In the genomic region with DNA sequence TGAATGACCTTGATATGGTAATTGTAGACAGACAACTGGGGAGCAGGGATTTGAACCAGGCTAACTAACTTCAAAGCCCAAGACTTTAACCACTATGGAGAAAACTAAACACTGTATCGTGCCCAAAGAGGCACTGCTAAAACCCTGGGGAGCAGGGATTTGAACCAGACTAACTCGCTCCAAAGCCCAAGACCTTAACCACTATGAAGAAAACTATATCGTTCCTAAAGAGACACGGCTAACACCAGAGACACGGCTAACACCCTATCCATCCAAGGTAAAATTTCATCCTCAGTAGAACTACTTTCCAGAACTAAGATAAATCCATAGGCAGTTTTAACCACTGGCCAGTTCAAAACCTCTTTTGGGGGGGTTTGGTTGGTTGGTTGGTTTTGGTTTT, we compare ENCODE assay signal across 8 mouse cellular contexts. TPM values are rescaled to one million over a fixed set of nuclear protein-coding genes. Genes with fewer than 3 reads are reported as not detected.
DNase-seq lines count a peak whose midpoint lies in the region; ATAC-seq and TF ChIP-seq lines count a peak whose summit lies in the region.

No protein-coding gene starts in this region.

- ATAC-seq in forebrain, embryonic 11.5 days (replicated peaks; ENCODE audit: low FRiP score), result no peak
- ATAC-seq in neural tube, embryonic 12.5 days (ENCODE audit: low FRiP score, low read depth), result no peak

- H3K27ac ChIP-seq in left cerebral cortex, adult 2 months, result no peak overlapping the region; the same call in 1 of the 2 replicates
- H3K27ac ChIP-seq in forebrain, embryonic 11.5 days (ENCODE audit: low read depth, low read length), result no peak overlapping the region
- H3K27ac ChIP-seq in limb, embryonic 10.5 days, result no peak overlapping the region
- H3K27ac ChIP-seq in neural tube, embryonic 12.5 days, result no peak overlapping the region

- no peaks in the 10 kb centered on the region for H3K9me3 ChIP-seq in forebrain, embryonic 11.5 days (ENCODE audit: control insufficient read depth, low read length)
- H3K9me3 ChIP-seq in limb, embryonic 10.5 days (replicated peaks), result no peaks in the 10 kb centered on the region
- H3K9me3 ChIP-seq in neural tube, embryonic 12.5 days, result no peaks in the 10 kb centered on the region

- H3K9ac ChIP-seq in forebrain, embryonic 11.5 days (ENCODE audit: low read length), result no peak overlapping the region
- no peak overlapping the region for H3K9ac ChIP-seq in neural tube, embryonic 12.5 days

- 41% methylated on average over 5 of the region's 5 CpGs for WGBS in forebrain, embryonic 11.5 days
- WGBS in limb, embryonic 10.5 days, result 38% methylated on average over 5 of the region's 5 CpGs
- WGBS in neural tube, embryonic 12.5 days, result 52% methylated on average over 5 of the region's 5 CpGs

- intact Hi-C loops in left cerebral cortex, adult 2 months (cut with DNase I), result loop anchor here (5.0 kb wide), 1 partner anchor 87 kb away; no protein-coding TSS in a partner anchor
- intact Hi-C loops in left cerebral cortex, postnatal 4 days (cut with DNase I), result no loop called here

- no peak for DNase-seq in left cerebral cortex, adult 2 months (ENCODE audit: extremely low spot score in 1 of 2, low spot score in 2 of 2)
- DNase-seq in left cerebral cortex, postnatal 4 days, result no peak
- DNase-seq in forebrain, embryonic 11.5 days (ENCODE audit: low spot score), result no peak
- no peak for DNase-seq in limb, embryonic 10.5 days (ENCODE audit: low spot score)
- no peak for DNase-seq in frontal cortex, postnatal 14 days (ENCODE audit: low spot score in 2 of 2)
- DNase-seq in B cell, adult 2 months, result no peak
- no peak for DNase-seq in ovary, adult 18-20 months (ENCODE audit: low spot score)

- no peak for TF ChIP-seq CTCF in left cerebral cortex, adult 2 months (IDR thresholded peaks at IDR 0.05)

- peak overlapping the region; percentile 47 for H3K4me3 ChIP-seq in left cerebral cortex, adult 2 months
- H3K4me3 ChIP-seq in forebrain, embryonic 11.5 days (ENCODE audit: low read depth, low read length), result peak overlapping the region; percentile 66; the same call in 1 of the 2 replicates
- H3K4me3 ChIP-seq in limb, embryonic 10.5 days, result peak overlapping the region; percentile 73
- no peak overlapping the region for H3K4me3 ChIP-seq in neural tube, embryonic 12.5 days

- peak overlapping the region; percentile 69; the same call in 1 of the 2 replicates for H3K4me2 ChIP-seq in forebrain, embryonic 11.5 days (ENCODE audit: low read depth, low read length, severe bottlenecking)
- H3K4me2 ChIP-seq in neural tube, embryonic 12.5 days (replicated peaks), result peak overlapping the region; percentile 85

- no peaks in the 10 kb centered on the region for H3K36me3 ChIP-seq in forebrain, embryonic 11.5 days (ENCODE audit: control insufficient read depth, insufficient read depth, low read length)
- H3K36me3 ChIP-seq in limb, embryonic 10.5 days, result peaks cover 7% of the 10 kb centered on the region
- no peaks in the 10 kb centered on the region for H3K36me3 ChIP-seq in neural tube, embryonic 12.5 days

- peaks cover 7% of the 10 kb centered on the region; the same call in 1 of the 2 replicates for H3K4me1 ChIP-seq in forebrain, embryonic 11.5 days (replicated peaks; ENCODE audit: control insufficient read depth, insufficient read depth, low read length)
- H3K4me1 ChIP-seq in limb, embryonic 10.5 days, result peaks cover 62% of the 10 kb centered on the region
- peaks cover 11% of the 10 kb centered on the region for H3K4me1 ChIP-seq in neural tube, embryonic 12.5 days

- no peaks in the 10 kb centered on the region; the same call in 1 of the 2 replicates for H3K27me3 ChIP-seq in forebrain, embryonic 11.5 days (ENCODE audit: control insufficient read depth, insufficient read depth, low read length)
- H3K27me3 ChIP-seq in limb, embryonic 10.5 days (ENCODE audit: low read depth, poor library complexity, severe bottlenecking), result no peaks in the 10 kb centered on the region
- no peaks in the 10 kb centered on the region for H3K27me3 ChIP-seq in neural tube, embryonic 12.5 days (replicated peaks)

RNA-seq across cellular contexts. Expression of gene Sash1, which starts 1.3 kb away (rescaled TPM):
- 10 to 100 TPM; 46.9 to 55.4 TPM for total RNA-seq in left cerebral cortex, adult 2 months (2021)
- total RNA-seq in left cerebral cortex, postnatal 4 days (2021), result 10 to 100 TPM; 43.6 to 49.2 TPM
- polyA plus RNA-seq in forebrain, embryonic 11.5 days (2014; fragmentation: Nextera tagmentation; extraction: Ambion mirVana), result 2.2 and 4.5 TPM in 2 replicates
- 4.3 and 4.7 TPM in 2 replicates for polyA plus RNA-seq in limb, embryonic 10.5 days (2016; fragmentation: Nextera tagmentation; extraction: Ambion mirVana)
- polyA plus RNA-seq in neural tube, embryonic 12.5 days (2016; fragmentation: Nextera tagmentation; extraction: Ambion mirVana), result 4.7 and 6.6 TPM in 2 replicates
